Mouse (Mus musculus): Measurements from ENCODE around the gene Capn2. TPM values are rescaled to one million over a fixed set of nuclear protein-coding genes. Genes with fewer than 3 reads are reported as not detected.

The Capn2 gene
- polyA plus RNA-seq, 1 experiment from 2014 or later = 50.6 TPM

DNA sequence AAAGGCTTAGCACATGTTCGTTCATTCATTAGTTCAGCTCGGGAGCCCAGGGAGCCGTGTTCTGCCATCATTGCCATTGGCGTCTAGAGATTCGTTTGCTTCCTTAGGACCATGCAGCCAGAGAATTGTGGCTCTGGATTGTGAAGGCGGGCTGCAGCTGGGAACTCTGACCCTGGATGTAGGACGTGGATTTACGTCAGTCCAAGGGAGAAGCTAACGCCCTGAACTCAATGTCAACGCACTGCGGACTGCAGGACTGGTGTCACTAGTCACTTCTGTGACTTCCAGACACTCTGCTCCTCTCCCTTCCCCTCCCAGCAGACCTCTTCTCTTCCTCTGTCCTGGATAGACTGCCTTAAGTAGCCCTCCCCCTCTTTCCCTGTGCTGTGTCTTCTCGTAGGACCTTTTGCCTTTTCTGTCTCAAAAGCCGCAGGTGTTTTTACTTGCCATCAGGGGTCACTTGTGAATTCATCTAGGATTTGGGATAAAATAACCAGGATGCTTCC lies 9.9 kb upstream of the Capn2 start:
- no peak for DNase-seq (ENCODE audit: low spot score)

DNA sequence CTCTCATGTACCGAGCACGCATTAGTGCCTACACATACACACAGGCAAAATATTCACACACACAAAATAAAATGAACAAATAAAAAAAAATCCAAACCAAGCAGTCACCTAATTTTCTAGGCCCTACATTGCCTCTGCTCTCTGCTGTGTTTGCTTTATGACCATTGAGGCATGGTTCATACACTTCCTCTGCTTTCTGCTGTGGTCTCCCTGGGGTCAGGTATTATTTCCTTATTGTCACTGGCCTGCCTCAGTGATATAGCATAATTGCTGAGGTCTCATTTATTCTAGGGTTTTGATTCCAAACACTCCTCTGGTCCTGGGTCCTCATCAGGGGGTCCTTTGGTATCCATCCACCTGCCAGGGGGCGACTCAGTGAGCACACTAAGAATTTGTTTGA lies 8.2 kb upstream of the Capn2 start:
- no peak for DNase-seq (ENCODE audit: low spot score)

DNA sequence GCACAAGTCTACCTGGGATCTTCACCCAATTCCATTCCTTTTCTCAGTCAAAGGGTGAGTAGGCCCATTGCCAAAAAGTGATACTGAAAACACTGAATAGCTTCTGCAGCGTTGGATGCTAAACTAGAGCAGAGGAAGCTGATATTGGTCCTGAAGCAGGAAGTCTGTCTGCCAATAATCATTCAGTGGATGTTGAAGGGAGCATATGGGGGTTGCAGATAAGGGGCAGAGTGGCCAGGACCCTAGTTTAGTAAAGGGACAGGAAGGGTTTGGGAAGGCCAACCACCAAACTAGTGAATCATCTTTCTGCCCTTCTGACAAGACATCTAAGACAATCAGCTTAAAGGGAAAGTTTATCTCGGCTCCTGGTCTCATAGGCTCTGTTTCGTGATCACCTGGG lies 6.3 kb upstream of the Capn2 start:
- DNase-seq (ENCODE audit: low spot score) = no peak

DNA sequence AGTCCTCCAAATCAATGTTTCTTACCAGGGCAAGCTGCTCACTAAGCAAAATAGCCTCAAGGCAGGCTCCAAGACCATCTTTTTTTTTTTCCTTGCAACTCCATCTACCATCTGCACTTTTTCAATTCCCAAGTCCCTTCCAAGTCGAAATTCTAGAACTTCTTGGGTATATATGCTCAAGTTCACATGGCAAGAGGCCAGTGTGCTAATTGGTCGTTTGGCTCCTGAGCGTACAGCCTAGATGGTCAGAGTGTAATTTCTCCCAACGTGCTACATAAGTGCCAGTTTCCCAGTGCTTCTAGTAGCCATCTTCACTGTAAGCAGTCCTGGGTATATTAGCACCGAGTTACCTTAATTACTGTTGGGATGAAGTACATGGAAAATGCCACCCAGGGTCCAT lies 5.6 kb upstream of the Capn2 start:
- no peak for DNase-seq (ENCODE audit: low spot score)

DNA sequence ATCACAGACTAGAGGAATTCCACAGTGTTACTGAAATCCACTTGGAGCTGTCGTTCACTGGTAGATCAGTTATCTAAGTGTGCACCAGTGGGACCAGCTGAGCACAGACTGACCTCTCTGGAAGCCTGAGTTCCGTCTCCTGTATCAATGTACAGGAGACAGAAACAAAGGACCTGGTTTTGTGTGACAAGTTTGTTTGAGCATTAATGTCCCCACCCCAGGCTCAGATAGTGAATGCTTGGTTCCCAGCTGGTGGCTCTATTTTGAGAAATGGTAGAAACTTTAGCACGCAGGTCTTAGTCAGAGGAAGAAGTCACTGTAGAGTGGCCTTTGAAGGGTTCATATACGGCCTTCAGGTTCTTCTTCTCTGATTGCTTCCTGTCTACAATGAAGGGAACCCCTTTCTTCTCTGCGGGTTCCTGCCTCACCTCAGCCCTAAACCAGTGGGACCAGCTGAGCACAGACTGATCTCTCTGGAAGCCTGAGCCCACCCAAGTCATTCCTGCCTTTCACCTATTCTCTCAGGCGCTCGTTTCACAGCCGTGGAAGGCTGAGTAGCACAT lies 3.6 kb upstream of the Capn2 start:
- peak; percentile 56 for DNase-seq (ENCODE audit: low spot score)

DNA sequence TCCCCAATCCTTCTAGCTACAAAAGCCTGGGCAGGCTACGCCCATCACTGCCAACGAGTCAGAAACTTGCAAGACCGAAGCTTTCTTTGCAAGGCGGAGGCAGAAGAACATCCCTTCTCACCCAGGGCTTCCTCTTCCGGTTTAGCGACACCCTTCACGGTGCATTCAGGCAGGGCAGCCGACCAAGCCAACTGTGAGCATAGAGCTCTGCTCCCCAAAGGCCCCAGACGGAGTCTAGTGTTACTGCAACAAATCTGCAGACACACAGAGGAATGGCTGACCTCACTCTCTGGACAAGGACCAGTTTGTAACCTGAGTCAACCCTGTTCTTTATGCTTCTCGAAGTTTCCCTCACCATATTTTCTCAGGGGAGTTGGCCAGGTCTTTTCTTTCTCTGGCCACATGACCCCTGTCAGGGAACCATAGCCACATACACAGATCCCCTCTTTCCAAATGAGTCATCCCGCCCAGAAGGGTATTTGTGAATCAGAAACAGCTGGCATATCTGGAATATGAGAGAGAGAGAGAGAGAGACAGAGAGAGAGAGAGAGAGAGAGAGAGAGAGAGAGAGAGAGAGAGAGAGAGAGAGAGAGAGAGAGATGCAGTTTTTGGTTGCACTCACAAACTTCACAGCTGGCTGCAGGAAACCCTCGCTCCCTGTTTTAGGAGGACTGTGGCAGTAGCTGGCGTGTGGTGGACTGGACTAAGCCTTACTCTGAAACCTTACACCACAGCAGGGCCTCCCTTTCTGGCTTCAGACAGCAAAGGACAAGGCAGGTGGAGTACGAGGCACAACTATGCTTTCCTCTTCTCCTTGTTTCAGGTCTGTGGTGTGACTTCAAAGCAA lies 2.9 kb upstream of the Capn2 start:
- DNase-seq (ENCODE audit: low spot score) = peak; percentile 76

GRCm38 (mm10) chr1:182519341-182519740 lies 1.9 kb upstream of the Capn2 start:
- DNase-seq (ENCODE audit: low spot score) = no peak

GRCm38 (mm10) chr1:182518811-182519210 lies 1.4 kb upstream of the Capn2 start:
- no peak for DNase-seq (ENCODE audit: low spot score)

DNA sequence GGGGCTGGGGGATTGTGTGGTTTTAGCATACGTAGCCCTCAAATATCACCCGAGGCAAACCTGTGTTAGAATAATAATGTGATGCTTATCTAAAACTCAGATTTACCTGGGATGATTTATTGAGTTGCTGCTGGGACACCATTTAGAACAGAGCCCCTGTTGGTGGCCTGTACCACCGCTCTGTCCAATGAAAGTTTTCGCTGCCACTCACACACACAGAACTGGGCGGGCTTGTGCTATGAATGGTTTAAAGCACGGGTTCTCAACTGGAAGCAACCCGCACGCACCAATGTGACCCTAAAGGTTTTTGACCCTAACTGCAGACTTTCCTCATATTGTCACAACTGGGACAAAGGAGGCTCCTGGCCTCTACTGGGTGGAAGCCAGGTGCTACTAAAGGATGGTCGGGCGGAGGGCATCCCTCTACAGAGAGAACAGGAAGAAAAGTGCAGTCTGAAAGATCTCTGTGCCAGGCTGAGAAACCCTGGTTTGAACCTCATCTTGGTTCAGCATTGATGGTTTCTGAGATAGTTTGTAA lies 804 bp upstream of the Capn2 start:
- DNase-seq (ENCODE audit: low spot score) = no peak

GRCm38 (mm10) chr1:182517677-182518011 lies 236 bp upstream of the Capn2 start:
- no peak for DNase-seq (ENCODE audit: low spot score)

GRCm38 (mm10) chr1:182514803-182515590 lies 2.4 kb downstream of the Capn2 start:
- no peak for DNase-seq (ENCODE audit: low spot score)

DNA sequence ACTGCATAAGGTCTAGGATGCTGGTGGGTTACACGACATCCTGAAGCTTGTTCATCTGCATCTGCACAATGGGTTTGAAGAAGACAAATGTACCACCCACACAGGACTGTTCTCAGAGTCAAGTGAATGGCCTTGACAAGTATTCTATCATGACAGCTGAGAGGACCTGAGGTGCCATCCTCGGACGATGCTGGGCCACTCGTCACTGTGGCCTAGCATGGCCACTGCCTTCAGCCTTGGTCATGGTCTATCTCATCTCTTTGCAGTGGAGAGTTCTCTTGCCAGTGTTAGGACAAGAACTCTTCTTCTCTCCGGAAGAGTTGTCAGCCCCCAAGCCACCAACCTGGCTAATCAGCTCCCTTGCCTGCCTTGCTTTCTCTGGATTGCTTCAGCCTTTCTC lies 3.7 kb downstream of the Capn2 start:
- no peak for DNase-seq (ENCODE audit: low spot score)

DNA sequence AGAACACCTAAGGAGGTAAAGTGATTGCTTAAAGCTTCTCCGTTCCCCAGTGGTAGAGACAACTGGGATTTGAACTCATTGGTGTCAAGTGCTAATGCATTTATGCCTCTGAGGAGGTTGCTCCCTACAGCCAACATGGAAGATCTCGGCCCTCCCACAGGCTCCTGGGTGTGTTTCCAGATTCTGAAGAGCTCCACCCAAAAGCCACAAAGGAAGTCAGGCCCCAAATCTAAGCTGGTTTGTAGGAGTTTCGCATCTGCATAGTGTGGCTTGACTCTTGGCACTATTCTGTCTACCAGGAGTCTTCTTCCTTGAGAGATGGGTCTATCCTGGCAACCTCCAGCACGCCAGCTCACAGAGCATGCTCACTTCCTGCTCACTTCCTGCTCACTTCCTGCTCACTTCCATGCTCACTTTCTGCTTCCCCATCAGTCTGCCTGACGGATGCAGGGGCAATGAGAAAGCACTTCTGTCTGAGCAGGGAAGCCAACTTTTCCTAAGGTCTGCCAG lies 4.5 kb downstream of the Capn2 start:
- no peak for DNase-seq (ENCODE audit: low spot score)

- no peak for DNase-seq (ENCODE audit: low spot score)
Observed at GRCm38 (mm10) chr1:182511778-182512177, 5.6 kb downstream of the Capn2 start.

DNA sequence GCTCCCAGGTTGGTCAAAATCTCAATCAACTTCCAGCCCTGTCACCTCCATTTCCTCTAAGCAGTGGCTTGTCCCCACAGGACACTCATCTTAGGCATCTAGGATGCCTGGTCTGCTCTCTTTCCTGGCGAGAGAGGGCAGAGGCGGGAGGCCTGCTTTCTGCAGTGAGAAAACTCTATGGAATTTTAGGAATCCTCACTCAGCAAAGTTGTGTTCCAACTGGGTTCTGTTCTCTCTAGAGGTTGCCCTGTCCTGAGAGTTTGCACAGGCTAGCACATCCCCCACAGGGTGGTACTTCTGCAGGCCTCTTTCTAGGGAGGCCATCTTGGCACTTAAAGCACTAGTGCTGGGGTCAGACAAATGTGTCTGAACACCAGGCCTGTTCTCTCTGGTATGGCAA lies 6.3 kb downstream of the Capn2 start:
- DNase-seq (ENCODE audit: low spot score) = no peak

GRCm38 (mm10) chr1:182509110-182509797 lies 8.2 kb downstream of the Capn2 start:
- DNase-seq (ENCODE audit: low spot score) = no peak

DNA sequence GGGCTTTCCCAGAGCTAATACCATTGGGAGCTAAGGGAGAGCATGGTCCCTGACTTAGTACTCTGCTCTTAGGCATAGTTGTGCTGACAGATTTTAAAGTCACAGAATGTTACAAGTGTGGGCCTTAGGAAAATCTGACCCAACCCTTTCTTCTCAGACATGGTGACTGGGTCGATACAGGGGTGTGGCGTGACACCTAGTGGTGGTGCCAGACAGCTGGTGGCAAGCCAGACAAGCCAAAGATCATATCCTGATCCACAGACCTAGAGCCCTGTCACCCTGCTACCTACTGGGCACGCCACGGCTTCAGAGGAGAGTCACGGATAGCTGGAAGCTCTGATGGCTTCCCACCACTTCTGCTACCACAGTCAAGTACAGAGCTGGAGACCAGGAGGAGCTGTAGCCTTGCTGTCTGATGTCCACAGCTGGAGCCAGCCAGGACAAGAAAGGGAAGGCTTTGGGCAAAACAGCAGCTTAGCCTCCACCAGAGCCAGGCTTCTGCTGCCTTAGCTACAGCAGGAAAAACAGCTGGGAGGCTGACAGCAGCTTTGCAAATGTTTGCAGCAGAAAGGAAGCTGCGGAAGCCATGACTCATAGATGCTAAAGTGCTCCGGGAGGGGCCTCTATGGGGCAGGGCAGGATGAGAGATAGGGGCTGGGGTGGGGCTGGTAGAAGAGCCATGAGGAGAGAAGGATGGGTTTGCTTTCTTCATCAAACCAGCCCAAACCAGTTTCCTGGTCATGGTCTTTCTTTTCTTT lies 11.0 kb downstream of the Capn2 start:
- peak; percentile 64 for DNase-seq (ENCODE audit: low spot score)

- no peak for DNase-seq (ENCODE audit: low spot score)
Observed at GRCm38 (mm10) chr1:182505291-182505690, 12.1 kb downstream of the Capn2 start.

DNA sequence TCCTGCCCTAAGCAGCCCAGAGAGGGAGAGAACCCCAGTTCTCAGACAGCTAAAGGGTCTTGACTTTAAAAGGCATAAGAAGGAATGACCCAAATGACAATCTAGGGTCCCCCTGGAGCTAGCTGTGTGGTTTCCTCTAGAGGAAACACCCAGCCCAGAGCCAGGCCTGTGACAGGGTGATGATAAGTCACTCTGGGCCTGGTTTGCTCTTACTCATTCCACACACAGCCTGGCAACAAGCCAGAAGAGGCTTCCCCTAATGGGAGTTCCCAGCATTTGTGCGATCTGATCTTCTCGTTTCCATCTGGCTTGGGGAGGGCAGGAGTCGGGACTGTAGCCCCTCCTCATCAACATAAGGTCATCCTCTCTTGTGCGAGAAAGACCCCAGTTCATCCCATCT lies 13.2 kb downstream of the Capn2 start:
- no peak for DNase-seq (ENCODE audit: low spot score)

GRCm38 (mm10) chr1:182503206-182503900 lies 14.1 kb downstream of the Capn2 start:
- no peak for DNase-seq (ENCODE audit: low spot score)
